Mouse (Mus musculus) kidney, postnatal 4 days (tissue): Measurements from ENCODE around the gene Gm5478.
"Not testable (repeated sequence)": the region's sequence is repeated elsewhere in the genome, so short reads cannot be mapped to it uniquely, and the experiment has no call there.

Source experiments
- DNase-seq, 2 experiments: peaks; one replicate each; pipeline ENCODE4 v3.0.0; 2021; ENCODE audit warnings: mixed read lengths in 2 of 2

Gene Gm5478

GRCm38 (mm10) chr15:101647280-101647679, at the start of gene Gm5478:
Gene Gm5478, minus strand, starts transcription at chr15:101647380.
- DNase-seq = no peak

GRCm38 (mm10) chr15:101694207-101694606, 47.0 kb upstream of the Gm5478 start, which contains the start of gene Krt6a:
Gene Krt6a, minus strand, starts transcription at chr15:101694307.
- DNase-seq = no peak

GRCm38 (mm10) chr15:101690460-101690859, 43.3 kb upstream of the Gm5478 start:
- not testable (repeated sequence) for DNase-seq

- DNase-seq = no peak
Measured at GRCm38 (mm10) chr15:101688161-101688560, 41.0 kb upstream of the Gm5478 start.

- DNase-seq = no peak
Measured at GRCm38 (mm10) chr15:101680187-101680586, 33.0 kb upstream of the Gm5478 start, which contains the start of gene Krt6b. Gene Krt6b, minus strand, starts transcription at chr15:101680287.

DNA sequence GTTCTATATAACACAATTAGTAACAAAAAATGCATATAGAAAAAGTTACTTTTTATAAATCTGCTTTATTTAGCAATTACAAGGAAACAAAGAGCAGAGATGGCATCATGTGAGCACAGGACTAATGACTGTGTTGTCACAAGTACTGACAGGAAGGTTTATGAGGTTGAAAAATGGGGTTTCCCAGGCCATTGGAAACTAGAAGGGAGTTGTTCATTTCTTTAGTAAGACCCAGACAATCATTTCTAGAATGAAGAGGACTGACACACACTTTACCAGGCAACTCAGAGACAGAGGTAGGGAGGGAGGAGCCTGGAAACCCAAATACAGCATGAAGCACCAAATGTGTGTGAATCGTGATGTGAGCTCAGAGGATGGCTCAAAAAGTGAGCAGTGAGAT, 28.8 kb upstream of the Gm5478 start:
- no peak for DNase-seq

GRCm38 (mm10) chr15:101652736-101653265, 5.6 kb upstream of the Gm5478 start:
- no peak for DNase-seq

DNA sequence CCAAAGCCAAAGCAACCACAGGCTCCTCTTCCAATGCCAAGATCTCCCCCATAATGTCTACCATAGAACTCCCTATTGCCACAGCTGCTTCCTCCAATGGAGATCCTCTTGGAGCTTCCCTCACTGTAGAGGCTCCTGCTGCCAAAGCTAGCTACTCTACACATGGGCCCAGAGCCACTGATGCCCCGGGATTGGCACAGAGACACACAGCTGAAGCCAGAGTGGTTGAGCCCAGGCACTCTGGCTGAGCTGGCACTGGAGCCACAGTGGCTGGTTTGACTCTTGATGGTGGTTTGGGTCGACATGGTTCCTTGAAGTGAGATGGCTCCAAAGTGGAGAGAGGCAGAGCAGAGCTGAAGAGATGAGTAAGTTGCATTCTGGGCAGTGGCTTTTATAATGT, 19.3 kb downstream of the Gm5478 start, which contains the start of gene Gm5414:
TSS of gene Gm5414 (minus strand) at position 305 of the 400 bp plus-strand sequence.
- DNase-seq = no peak

GRCm38 (mm10) chr15:101599123-101599522, 48.1 kb downstream of the Gm5478 start:
- DNase-seq = no peak
